Mouse (Mus musculus): ENCODE data around the gene Pfn2.
"Not testable (repeated sequence)": the region's sequence is repeated elsewhere in the genome, so short reads cannot be mapped to it uniquely, and the experiment has no call there.

- TF ChIP-seq CTCF (IDR thresholded peaks at IDR 0.05; ENCODE audit: low read depth, low read length); GATA1 (IDR thresholded peaks at IDR 0.05; ENCODE audit: borderline replicate concordance, low read length); POLR2AphosphoS5 (IDR thresholded peaks at IDR 0.05; ENCODE audit: insufficient replicate concordance, low read depth, low read length); GATA2 (IDR thresholded peaks at IDR 0.05; ENCODE audit: borderline replicate concordance, low read depth, low read length); TAL1 (conservative IDR thresholded peaks at IDR 0.05; ENCODE audit: low read depth, low read length): not testable (repeated sequence)
Measured at GRCm38 (mm10) chr3:57795071-57795470, 52.8 kb downstream of the Pfn2 start.
